Mouse (Mus musculus) v-Abl transformed pro-B cells (cell line): Measurements from ENCODE around the gene Wscd2.

Experiments
- in situ Hi-C, 2 experiments: fragments of 400-800 bp; cut with MboI; formaldehyde crosslinking; loops; one replicate each; pipeline ENCODE4 v1.15.1; 2025; ENCODE audit not compliant: unreplicated experiment in 2 of 2

Gene Wscd2

DNA sequence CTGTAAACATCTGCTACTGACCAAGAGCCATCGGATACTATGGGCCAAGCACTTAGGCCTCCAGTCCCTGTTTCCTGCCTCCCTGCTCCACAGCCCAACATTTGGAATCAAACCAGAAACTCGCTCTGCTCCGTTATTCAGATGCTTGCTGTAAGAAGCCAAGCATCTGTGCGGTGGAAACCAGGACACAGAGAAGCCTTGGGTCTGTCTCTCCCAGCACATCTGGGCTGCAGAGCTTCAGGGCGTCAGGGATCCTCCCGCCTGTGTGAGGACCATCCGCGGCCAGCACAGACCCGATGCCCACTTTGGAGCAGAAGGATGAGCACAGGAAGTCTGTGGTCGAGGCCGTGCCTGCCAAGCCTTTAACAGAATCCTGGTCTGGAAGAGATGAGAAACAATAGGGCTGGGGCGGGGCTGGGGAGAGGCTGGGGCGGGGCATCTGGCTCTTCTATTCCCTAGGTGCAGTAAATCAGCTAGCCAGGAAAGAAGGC is 117.9 kb downstream of the Wscd2 start:
- in situ Hi-C loops = no loop called here

DNA sequence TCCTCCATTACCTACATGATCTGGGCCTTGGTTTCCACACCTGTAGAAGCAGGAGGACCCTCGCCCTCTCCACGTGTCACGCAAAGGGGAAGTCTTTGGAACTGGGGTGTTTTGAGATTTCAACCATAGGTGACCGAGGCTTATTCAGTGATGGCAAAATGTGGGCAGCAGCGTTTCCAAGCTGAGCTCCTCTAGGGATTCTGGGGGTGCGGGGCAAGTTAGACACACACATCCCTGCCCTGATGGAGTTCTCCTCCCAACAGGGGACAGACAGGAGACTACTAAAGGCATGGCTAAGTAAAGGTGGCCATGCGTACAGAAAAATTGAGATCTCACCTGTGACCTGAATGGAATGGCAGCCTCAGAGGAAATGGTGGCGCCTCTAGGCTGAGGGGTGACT is 118.4 kb downstream of the Wscd2 start:
- in situ Hi-C loops = no loop called here

- in situ Hi-C loops = no loop called here
Observed at GRCm38 (mm10) chr5:113609891-113610290, 119.8 kb downstream of the Wscd2 start.

- in situ Hi-C loops = no loop called here
Observed at GRCm38 (mm10) chr5:113610490-113610889, 120.4 kb downstream of the Wscd2 start.

DNA sequence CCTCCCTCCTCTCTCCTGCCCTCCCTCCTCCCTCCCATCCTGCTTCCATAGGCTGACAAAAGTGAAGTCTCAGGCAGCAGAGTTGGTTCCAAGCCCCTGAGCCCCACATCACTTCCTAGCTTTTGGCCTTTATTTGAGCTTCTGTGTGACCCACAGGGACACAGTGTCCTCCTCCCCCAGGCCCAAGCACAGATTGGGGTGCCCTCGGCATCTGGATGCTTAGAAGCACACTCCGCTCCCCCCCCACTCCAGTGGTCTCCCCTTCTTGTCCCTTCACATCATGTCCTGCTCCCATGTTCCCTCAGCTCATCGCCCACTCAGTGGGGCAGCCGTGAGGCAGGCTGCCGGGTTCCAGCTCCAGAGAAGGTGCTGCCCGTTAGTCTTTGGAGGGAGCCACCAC is 121.0 kb downstream of the Wscd2 start:
- in situ Hi-C loops = no loop called here

GRCm38 (mm10) chr5:113611771-113612233 is 121.7 kb downstream of the Wscd2 start:
- in situ Hi-C loops = no loop called here

DNA sequence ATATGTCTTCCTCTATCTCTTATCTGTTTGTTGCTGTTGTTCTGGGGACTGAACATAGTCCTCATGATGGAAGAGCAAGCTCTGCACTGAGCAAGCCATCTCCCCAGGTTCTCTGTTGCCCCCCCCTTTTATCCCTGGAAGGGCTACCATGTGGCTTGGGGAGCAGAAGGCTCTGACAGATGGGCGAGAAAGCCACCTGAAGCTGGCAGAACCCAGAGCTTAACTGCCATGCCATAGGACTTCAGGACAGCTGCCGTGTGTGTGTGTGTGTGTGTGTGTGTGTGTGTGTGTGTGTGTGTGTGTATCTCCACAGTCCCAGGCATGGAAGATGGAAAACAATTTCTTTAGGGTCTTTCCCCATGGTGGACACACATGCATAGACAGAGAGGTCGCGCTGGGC is 128.6 kb downstream of the Wscd2 start:
- in situ Hi-C loops = no loop called here

- in situ Hi-C loops = no loop called here
Observed at GRCm38 (mm10) chr5:113619151-113619550, 129.0 kb downstream of the Wscd2 start.

GRCm38 (mm10) chr5:113620130-113620716 is 130.1 kb downstream of the Wscd2 start:
- in situ Hi-C loops = no loop called here

DNA sequence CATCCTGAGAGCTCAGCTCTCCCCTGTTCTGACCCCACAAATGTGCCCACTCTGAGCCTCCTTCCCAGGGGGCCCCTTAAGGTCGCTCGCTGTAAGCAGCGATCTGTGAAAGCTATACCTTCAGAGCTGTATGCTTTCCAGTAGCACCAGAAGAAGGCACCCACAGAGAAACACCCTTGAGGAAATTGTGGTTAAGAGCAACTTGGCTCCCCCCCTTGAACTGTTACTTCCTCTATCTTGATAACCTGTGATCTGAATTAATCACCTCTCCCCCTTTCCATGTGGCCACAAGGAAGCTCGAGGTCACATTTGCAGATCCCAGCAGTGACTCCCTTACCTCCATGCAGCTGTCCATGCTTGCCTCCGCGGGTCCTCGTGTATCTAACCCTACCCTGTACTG is 130.9 kb downstream of the Wscd2 start:
- in situ Hi-C loops = no loop called here

DNA sequence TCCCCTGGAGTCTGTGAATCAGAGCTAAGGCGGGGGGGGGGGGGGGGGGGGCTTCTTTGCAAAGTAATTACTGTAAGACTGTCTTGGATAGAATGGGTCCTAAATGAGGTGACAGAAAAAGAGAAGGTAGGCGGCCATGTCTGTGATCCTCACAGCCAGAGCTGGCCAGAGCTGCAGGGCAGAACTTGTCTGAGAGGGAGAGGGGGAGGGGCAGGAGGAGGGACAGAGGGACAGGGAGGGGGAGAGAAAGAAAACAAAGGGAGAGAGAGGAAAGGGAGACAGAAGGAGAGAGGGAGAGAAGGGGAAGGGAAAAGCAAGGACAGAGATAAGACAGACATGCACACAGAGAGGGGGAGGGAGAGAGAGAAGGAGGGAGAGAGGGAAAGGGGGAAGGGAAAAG is 132.9 kb downstream of the Wscd2 start:
- in situ Hi-C loops = no loop called here

DNA sequence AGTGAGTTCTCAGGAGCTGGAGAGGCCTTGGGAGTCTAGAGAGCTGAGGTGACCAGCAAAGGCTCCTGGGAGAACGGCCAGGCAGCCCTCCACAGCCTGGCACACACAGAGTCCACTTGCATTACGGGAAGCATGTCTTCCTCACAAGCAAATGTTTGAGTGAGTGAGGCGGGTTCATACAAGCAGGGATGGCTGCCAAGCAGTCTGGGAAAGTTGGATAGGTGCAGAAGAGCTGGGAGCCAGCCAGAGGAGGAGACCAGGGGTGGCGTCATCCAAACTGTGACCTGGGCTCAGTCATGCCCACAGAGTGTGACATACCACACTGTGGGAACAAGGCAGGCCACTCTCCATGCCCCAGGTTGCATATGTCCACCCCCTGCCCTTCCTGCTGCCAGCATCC is 134.9 kb downstream of the Wscd2 start:
- in situ Hi-C loops = no loop called here

DNA sequence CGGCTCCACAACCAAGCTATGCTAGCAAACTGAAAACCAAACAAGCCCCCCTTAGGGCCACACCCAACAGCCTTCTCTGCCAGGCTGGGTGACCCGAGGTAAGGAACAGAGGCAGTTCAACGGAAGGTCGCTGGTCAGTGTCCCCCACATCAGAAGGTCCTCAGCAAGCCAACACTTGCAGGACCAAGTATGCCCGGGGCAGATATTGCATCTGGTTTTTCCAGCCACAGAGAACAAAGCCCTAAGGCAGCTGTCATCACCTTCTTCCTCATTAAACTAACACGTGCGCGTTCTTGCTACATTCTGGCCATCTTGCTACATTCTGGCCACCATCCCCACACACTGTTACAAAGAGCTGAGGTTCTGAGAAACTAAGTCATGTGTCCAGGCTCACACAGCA is 136.2 kb downstream of the Wscd2 start:
- in situ Hi-C loops = no loop called here

DNA sequence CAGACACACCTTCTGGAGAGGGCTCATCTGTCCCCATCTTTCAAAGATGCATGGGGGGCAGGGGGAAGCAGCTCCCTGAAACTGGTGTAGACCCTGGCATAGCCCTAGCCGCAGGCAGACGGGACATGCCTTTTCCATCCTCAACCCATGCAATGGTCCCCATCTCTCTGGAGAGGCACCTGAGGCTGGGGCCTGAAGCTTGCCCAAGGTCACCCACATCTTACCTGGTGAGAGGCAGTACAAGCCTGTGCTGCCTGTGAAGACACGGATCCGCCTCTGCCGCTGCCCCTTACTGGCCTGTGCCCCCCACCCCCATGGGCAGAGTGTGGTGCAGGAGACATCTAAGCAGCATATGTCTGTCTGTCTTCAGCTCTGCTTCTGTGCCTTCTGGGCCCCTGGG is 136.9 kb downstream of the Wscd2 start:
- in situ Hi-C loops = no loop called here

GRCm38 (mm10) chr5:113627820-113628437 is 137.8 kb downstream of the Wscd2 start:
- in situ Hi-C loops = no loop called here

DNA sequence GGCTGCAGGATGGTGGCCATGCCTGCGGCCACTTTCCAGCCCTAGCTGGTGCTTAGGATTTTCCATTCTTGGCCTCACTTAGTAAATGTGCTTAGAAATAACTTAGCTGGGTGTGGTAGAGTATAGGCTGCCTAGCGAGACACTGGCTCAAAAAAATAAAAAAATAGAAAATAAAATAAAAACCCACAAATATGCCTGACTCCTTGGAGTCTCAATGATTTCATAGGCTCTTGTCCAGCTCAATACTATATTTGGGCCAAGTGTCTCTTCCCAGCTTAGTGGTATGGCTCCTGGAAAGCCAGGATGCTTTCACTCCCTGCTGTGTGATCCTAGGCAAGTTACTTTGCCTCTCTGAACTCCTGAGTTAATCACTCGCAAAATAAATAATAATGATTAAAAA is 139.1 kb downstream of the Wscd2 start:
- in situ Hi-C loops = no loop called here

- in situ Hi-C loops = no loop called here
Observed at GRCm38 (mm10) chr5:113630116-113630515, 140.0 kb downstream of the Wscd2 start.

DNA sequence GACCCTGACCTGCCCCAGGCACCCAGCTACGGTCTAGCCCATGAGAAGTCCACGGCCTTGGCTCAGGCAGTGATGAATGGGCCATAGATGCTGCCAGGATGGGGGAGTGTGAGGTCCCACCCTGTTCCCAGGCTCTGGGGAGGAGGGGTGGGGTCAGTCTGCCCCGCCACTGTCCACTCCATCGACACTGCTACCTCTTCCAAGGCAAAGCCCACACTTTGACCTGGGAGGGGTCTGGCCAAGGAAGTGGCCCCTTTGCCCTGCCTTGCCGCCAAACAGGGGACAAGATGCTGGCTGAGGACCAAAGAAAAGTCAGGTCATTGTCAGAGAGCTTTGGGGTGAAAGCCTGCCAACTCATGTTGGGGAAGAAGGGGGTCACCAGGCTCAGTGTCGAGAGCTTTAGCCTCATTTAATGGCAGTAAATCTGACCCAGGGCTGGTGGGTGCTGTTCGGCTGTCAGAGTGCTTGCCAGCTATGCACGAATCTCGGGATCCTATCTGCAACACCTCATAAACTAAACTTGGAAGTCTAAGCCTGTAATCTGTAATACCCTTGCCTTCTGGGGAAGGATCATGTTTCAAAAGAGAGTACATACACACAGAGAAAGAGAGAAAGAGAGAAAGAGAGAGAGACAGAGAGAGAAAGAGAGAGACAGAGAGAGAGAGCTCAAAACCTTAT is 143.0 kb downstream of the Wscd2 start:
- in situ Hi-C loops = no loop called here

DNA sequence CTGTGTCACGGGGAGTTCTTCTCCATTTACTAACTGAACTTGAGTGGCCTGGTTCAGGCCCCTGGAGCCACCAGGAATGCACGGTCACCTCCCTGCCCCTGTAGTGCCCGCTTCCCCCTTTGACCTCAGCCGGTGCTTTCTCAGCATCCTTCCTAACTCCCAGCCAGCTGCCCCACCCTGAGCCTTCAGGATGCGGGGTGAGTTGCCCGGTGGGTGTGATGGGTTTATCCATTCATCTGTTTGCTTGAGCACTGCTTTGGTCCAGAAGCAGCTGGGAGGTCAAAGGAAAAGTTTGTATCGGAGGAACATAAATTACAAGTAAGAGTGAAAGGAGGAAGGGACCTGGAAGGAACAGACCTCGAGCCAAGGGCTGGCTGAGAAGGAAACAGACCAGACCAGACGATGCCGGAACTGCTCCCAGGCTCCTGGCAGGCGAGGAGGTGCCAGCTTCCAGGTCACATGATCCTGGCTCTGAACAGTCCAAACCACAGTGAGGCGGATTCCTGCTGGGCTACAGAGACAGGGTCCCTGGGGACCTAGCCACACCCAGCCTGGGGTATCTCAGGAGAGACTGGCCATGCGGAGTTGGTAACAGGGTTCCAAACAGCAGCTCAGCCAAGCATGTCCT is 144.0 kb downstream of the Wscd2 start:
- in situ Hi-C loops = no loop called here

GRCm38 (mm10) chr5:113634887-113635610 is 144.9 kb downstream of the Wscd2 start:
- in situ Hi-C loops = no loop called here
